Mouse (Mus musculus): ENCODE measurements at regions not wholly inside any gene's neighbourhood (a gene's known extent, or its start where the extent isn't known, plus 50 kb on each side); places are given as distances from the start of the nearest gene placed in this dataset.

DNA sequence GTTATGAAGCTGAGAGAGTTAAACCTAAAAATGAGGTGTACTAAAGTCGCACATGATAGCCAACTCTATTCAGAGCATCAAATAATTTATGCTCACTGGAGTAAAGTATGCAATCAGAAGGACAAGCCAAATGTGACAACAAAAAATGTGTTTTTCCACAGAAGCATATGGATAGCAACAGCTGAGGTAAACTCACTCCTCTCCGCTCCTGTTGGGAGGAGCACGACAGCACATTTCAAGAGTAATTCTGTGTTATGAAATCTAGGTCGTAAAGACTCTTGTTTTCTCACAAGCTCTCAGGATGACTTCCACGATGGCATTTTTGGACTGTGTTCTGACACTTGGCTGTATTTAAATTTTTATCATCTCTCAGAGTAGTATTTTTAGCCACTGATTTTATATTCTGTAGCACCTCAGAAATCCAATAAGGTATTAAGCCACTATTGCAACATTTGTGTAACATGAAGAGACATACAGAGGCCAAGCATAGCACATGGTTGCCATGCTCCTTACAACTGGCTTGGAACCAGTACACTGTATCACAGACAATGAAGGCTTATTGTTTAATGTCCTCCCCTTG, 70.3 kb upstream of the Mbnl1 start:
- no peak overlapping the region for H3K4me3 ChIP-seq (ENCODE audit: insufficient read depth, low read length)
- H3K27ac ChIP-seq (ENCODE audit: insufficient read depth, low read length) = no peak overlapping the region
- no peaks in the 10 kb centered on the region for H3K4me1 ChIP-seq (ENCODE audit: control insufficient read depth, insufficient read depth, low read length)
- no peak for TF ChIP-seq CTCF (IDR thresholded peaks at IDR 0.05; ENCODE audit: extremely low read depth, insufficient read depth, low read length)
- no peak for TF ChIP-seq POLR2A (IDR thresholded peaks at IDR 0.05; ENCODE audit: extremely low read depth, insufficient read depth, low read length)

DNA sequence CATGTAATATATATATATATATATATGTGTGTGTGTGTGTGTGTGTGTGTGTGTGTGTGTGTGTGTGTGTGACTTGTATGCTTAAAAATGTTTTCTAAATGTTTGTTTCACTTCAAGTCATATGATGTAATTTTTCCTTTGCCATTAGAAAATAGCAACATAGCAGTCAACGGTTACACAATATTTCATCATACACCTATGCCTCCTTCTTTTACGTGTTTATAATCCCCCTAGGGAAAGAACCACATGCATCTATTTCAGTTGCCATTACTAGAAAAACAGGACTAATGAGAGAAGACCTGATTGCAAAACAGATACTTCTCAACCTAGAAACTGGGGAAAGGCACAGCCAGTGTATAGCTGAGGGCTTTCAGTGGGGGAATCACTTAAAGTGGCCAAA, 65.2 kb upstream of the Mbnl1 start:
- H3K4me3 ChIP-seq (ENCODE audit: insufficient read depth, low read length) = no peak overlapping the region
- no peaks in the 10 kb centered on the region for H3K4me1 ChIP-seq (ENCODE audit: control insufficient read depth, insufficient read depth, low read length)
- no peak overlapping the region for H3K27ac ChIP-seq (ENCODE audit: insufficient read depth, low read length)
- TF ChIP-seq POLR2A (IDR thresholded peaks at IDR 0.05; ENCODE audit: extremely low read depth, insufficient read depth, low read length) = no peak
- TF ChIP-seq CTCF (IDR thresholded peaks at IDR 0.05; ENCODE audit: extremely low read depth, insufficient read depth, low read length) = no peak

DNA sequence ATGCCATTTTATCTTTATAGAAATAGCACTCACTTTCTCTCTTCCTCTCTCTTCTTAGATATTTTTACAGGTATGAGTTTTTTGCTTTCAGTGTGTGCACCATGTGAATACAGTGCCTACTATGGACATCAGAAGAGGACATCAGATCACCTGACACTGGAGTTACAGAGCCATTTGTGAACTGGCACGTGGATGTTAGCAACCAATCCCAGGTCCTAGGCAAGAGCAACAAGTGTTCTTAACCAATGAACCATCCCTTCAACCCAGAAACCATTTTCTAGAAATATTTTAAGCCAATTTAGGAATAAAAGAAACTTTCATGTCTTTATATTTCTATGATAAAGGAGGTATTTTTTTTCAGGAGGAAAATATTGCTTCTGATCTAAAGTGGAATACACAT, 64.7 kb upstream of the Mbnl1 start:
- no peak for TF ChIP-seq POLR2A (IDR thresholded peaks at IDR 0.05; ENCODE audit: extremely low read depth, insufficient read depth, low read length)
- no peak for TF ChIP-seq CTCF (IDR thresholded peaks at IDR 0.05; ENCODE audit: extremely low read depth, insufficient read depth, low read length)
- H3K4me1 ChIP-seq (ENCODE audit: control insufficient read depth, insufficient read depth, low read length) = no peaks in the 10 kb centered on the region
- H3K27ac ChIP-seq (ENCODE audit: insufficient read depth, low read length) = no peak overlapping the region
- no peak overlapping the region; the same call in 1 of the 2 replicates for H3K4me3 ChIP-seq (ENCODE audit: insufficient read depth, low read length)

DNA sequence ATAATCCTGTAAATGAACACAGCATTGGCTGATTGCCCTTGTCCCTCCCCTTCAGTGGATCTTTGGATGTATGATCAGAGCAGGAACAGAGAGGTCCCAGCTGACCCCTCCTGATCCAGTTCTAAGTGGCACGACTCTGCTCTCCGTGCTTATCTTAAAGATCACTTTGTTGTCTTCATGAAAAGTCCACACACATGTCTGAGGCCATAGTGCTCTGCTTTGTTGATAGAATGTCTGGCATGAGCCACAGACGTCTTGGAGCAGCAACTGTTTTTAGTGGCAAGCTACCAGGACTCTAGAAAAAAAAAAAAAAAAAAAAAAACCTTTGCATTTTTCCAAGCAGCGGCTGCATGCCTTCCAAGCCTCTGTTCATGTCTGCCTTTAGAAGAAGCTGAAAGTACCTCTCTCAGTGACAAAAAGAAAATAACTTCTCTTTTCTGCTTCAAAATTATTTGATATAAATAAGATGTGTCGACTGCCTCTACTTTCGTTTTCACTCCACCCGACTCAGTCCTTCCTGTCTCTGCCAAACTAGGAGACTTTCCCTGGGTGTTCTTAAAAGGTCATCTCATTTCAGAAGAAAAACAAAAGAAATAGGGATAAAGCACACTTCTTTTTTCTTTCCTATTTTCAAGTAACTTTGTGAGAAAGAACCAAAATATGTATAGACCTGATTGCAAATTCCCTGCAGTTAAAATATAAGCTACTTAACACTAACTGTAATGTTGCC, 63.9 kb upstream of the Mbnl1 start:
- Histone ChIP-seq H3K27ac (ENCODE audit: insufficient read depth, low read length) (no peak overlapping the region), H3K4me3 (ENCODE audit: insufficient read depth, low read length) (peak overlapping the region; percentile 35)

DNA sequence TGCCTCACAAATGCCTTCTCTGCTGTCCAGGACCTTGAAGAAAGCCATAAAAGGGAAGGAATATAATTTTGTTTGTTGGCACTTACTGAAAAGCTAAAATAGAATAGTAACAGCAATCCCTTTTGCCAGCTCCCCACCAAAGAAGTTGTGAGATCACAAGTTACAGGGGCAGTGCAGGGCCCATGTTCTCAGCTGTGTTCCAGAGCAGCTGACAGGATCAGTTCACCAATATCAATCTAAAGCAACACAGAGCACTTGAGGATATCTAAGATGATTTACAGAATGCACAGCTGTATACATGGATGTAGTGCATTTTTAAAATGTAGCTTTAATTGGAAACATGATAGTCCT, 63.4 kb upstream of the Mbnl1 start:
- no peak overlapping the region for H3K4me3 ChIP-seq (ENCODE audit: insufficient read depth, low read length)
- TF ChIP-seq CTCF (IDR thresholded peaks at IDR 0.05; ENCODE audit: extremely low read depth, insufficient read depth, low read length) = no peak
- TF ChIP-seq POLR2A (IDR thresholded peaks at IDR 0.05; ENCODE audit: extremely low read depth, insufficient read depth, low read length) = no peak
- no peaks in the 10 kb centered on the region for H3K4me1 ChIP-seq (ENCODE audit: control insufficient read depth, insufficient read depth, low read length)
- no peak overlapping the region for H3K27ac ChIP-seq (ENCODE audit: insufficient read depth, low read length)

More for the DNA sequence above, 63.9 kb upstream of the Mbnl1 start:
- TF ChIP-seq CTCF (IDR thresholded peaks at IDR 0.05; ENCODE audit: extremely low read depth, insufficient read depth, low read length) (no peak), POLR2A (IDR thresholded peaks at IDR 0.05; ENCODE audit: extremely low read depth, insufficient read depth, low read length) (no peak)
- no peaks in the 10 kb centered on the region for H3K4me1 ChIP-seq (ENCODE audit: control insufficient read depth, insufficient read depth, low read length)

DNA sequence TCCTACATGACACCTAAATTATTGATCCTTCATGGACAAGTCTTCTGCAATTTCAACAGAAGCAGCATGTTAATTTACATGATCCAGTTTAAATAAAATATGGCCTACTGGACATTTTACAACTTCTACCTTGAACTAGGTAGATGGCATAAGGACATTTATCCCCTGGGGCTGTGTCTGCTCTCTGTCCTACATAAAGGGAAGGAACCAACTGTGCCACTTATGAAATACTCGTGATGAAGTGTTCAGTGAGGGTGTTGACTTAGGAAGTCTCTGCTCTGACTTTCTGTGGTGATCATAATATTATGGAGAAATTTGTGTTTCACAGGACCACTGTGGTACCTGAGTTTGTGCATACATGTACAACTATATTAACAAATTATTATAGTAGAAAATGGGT, 60.9 kb upstream of the Mbnl1 start:
- no peak for TF ChIP-seq POLR2A (IDR thresholded peaks at IDR 0.05; ENCODE audit: extremely low read depth, insufficient read depth, low read length)
- no peak for TF ChIP-seq CTCF (IDR thresholded peaks at IDR 0.05; ENCODE audit: extremely low read depth, insufficient read depth, low read length)
- Histone ChIP-seq H3K4me3 (ENCODE audit: insufficient read depth, low read length) (no peak overlapping the region), H3K27ac (ENCODE audit: insufficient read depth, low read length) (no peak overlapping the region), H3K4me1 (ENCODE audit: control insufficient read depth, insufficient read depth, low read length) (no peaks in the 10 kb centered on the region)

DNA sequence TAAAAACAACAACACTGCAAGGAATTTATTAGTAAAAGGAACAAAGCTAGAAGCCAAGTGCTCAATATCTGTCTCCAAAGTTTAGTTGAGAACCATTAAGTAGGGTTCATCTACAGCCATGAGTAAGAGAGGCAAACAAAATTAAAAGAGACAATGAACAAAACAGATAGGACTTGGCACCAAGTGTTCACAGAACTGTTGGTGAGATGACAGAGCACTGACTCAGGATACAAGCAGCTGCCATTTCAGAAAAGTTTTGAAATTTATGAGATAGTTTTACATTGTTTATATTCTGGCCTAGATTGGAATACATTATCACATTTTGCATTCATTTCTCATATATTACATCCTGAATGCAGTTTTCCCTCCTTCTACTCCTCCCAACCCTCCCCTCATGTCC, 60.4 kb upstream of the Mbnl1 start:
- Histone ChIP-seq H3K27ac (ENCODE audit: insufficient read depth, low read length) (no peak overlapping the region), H3K4me3 (ENCODE audit: insufficient read depth, low read length) (no peak overlapping the region), H3K4me1 (ENCODE audit: control insufficient read depth, insufficient read depth, low read length) (no peaks in the 10 kb centered on the region)
- TF ChIP-seq POLR2A (IDR thresholded peaks at IDR 0.05; ENCODE audit: extremely low read depth, insufficient read depth, low read length) (no peak), CTCF (IDR thresholded peaks at IDR 0.05; ENCODE audit: extremely low read depth, insufficient read depth, low read length) (no peak)

DNA sequence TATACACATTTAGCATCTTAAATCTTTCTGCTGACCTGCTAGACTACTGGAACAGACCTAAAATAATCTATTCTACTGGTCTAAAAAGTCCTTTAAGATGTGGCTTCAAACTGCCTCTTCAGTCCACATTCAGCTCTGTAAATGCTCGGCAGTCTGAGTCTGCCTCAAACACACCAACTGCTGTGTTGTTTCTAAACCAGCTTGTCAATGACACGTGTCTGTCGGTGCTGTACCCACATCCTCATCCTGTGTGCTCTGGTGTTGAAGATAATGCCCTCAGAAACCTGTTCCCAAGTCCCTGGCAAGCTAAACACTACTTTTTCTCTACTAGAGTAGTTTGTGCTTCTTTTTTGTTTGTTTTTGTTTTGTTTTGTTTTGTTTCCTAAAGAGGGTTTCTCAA, 58.9 kb upstream of the Mbnl1 start:
- Histone ChIP-seq H3K4me1 (ENCODE audit: control insufficient read depth, insufficient read depth, low read length) (no peaks in the 10 kb centered on the region), H3K4me3 (ENCODE audit: insufficient read depth, low read length) (no peak overlapping the region), H3K27ac (ENCODE audit: insufficient read depth, low read length) (no peak overlapping the region)
- no peak for TF ChIP-seq POLR2A (IDR thresholded peaks at IDR 0.05; ENCODE audit: extremely low read depth, insufficient read depth, low read length)
- no peak for TF ChIP-seq CTCF (IDR thresholded peaks at IDR 0.05; ENCODE audit: extremely low read depth, insufficient read depth, low read length)

DNA sequence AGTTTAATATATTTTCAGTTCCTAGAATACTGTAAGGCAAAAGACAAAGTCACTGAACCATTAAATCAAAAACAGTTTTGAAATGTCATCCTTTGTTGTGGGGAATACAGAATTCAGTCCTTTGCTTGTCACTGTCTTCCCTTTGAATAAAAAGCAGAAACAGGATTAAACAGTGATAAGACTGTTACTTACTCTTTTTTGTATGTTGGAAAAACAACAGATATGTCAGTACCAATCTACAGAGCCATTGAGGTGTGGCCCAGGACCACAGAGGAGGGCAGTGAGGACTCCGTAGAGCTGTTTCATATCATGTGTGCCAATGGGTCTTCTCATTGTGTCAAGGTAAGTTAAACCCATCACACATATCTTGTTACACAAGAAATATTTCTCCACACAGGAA, 55.6 kb upstream of the Mbnl1 start:
- TF ChIP-seq POLR2A (IDR thresholded peaks at IDR 0.05; ENCODE audit: extremely low read depth, insufficient read depth, low read length) = no peak
- TF ChIP-seq CTCF (IDR thresholded peaks at IDR 0.05; ENCODE audit: extremely low read depth, insufficient read depth, low read length) = no peak
- H3K4me3 ChIP-seq (ENCODE audit: insufficient read depth, low read length) = no peak overlapping the region
- no peaks in the 10 kb centered on the region for H3K4me1 ChIP-seq (ENCODE audit: control insufficient read depth, insufficient read depth, low read length)
- H3K27ac ChIP-seq (ENCODE audit: insufficient read depth, low read length) = no peak overlapping the region

DNA sequence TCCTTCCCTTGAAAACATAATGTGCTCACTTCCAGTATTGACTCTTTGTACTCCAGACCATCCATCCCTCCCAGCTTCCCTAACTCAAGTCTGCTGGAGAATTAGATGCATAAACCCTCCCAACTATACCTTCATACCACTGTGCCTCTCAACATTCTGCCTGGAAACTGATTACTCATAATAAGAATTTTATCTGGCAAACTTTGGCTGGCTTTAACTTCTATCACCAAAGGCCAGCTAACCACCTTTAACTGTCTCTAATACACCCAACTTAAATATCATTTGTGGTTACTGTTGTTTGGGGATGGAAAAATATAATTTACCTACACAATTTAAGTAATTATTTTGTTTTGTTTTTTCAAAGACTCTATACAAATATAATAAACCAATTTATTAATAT, 54.0 kb upstream of the Mbnl1 start:
- H3K4me3 ChIP-seq (ENCODE audit: insufficient read depth, low read length) = no peak overlapping the region
- no peaks in the 10 kb centered on the region for H3K4me1 ChIP-seq (ENCODE audit: control insufficient read depth, insufficient read depth, low read length)
- no peak overlapping the region for H3K27ac ChIP-seq (ENCODE audit: insufficient read depth, low read length)
- TF ChIP-seq POLR2A (IDR thresholded peaks at IDR 0.05; ENCODE audit: extremely low read depth, insufficient read depth, low read length) (no peak), CTCF (IDR thresholded peaks at IDR 0.05; ENCODE audit: extremely low read depth, insufficient read depth, low read length) (no peak)

Data from cortical plate, adult 2 months (tissue).